Mouse (Mus musculus): ENCODE results near the gene Flvcr2.

Gene Flvcr2

DNA sequence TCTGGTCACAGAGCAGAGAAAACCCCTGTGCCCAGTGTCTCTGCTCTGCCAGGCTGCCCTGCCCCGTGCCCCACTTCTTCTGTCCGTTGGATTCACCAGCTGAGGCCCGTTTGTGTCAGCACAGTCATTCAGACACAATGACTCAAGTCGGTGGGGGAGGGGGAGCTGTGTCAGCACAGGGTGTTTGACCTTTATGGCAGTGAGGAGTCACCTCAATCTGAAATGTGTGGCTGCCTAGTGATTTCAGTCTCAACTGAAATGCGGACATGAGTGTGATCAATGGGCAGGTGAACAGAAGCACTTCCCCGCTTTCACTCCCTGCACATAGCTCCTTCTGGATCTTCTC lies 16.4 kb upstream of the Flvcr2 start:
- no peak for DNase-seq (ENCODE audit: low read depth, low spot score)

DNA sequence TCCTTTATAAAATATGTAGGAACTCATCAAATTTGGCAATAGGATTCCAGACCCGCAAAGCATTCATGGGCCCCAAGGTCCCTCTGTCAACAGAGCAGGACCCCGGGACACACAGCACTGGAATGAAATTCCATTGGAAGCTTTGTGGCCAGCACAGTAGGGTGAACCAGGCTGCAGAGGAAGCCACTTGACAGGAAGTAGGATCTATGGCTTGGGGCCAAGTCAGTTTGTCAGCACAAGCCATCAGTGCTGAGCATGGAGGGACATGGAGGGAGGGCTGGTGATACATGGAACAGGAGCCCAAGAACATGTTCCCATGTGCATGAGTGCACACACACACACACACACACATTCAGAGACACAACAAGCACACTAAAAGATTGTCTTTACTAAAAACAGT lies 10.1 kb upstream of the Flvcr2 start:
- DNase-seq (ENCODE audit: low read depth, low spot score) = no peak

DNA sequence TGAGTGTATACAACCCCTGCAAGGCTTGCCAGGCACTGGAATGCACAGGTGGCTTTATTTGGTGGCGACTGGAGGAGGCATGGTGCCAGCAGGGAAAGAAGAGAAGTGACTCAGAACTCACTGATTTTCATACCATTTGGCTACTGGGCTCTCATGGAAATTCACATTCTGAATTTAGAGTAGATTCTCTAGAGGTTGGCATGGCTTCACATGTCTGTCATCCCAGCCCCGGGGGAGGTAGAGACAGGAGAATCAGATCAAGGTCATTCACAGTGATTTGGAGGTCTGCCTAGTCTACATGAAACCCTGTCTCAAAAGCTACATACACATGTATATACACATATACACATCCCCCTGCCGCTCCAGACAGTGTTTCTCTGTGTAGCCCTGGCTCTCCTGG lies 9.4 kb upstream of the Flvcr2 start:
- no peak for DNase-seq (ENCODE audit: low read depth, low spot score)

DNA sequence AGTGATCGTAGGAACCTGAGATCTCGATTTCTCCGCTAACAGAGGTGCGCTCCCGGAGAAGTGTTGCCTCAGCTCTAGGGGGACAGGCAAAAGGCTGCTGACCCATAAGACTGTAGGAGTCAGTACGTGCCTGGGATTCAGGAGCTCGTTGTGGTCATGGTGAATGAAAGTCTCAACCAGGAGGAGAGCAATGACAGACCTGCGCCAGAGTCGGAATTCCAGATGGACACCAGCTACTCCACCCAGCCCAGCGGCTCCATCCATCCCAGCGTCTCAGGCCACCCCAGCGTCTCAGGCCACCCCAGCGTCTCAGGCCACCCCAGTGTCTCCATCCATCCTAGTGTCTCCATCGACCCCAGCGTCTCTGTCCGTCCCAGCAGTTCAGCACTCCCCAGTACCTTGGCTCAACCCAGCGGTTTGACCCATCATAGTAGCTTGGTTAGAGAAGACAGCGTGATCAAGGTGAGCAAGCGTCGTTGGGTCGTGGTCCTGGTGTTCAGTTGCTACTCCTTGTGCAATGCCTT lies 419 bp downstream of the Flvcr2 start:
- DNase-seq (ENCODE audit: low read depth, low spot score) = no peak

DNA sequence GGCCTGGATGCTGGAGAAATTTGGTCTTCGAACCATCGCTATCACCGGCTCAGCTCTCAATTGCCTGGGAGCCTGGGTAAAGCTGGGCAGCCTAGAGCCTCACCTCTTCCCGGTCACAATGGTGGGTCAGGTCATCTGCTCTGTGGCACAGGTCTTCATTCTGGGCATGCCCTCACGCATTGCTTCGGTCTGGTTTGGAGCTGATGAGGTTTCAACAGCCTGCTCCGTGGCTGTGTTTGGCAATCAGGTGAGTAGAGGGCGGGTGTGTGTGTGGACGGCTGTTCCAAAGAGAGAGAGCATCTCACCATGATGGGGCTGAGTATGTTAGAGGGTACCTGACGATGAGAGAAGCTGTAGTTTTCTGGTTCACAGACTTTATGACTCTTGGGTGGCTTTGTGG lies 1.0 kb downstream of the Flvcr2 start:
- DNase-seq (ENCODE audit: low read depth, low spot score) = no peak

DNA sequence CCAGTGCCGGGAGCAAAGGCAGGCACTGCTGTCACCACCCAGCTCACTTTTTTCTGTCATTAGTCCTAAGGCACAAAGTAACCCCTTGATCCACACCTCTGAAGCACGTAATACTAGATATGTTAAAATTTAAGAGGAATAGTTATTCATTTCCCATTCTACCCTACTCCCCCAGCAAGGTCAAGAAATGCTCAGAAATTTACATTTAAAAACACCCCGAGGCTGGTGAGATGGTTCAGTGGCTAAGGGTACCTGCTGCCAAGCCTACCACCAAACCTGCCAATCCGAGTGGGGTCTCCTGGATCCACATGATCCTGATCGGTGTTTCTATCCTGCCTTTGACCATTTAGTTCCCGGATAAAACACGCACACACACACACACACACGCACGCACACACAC lies 3.5 kb downstream of the Flvcr2 start:
- no peak for DNase-seq (ENCODE audit: low read depth, low spot score)

DNA sequence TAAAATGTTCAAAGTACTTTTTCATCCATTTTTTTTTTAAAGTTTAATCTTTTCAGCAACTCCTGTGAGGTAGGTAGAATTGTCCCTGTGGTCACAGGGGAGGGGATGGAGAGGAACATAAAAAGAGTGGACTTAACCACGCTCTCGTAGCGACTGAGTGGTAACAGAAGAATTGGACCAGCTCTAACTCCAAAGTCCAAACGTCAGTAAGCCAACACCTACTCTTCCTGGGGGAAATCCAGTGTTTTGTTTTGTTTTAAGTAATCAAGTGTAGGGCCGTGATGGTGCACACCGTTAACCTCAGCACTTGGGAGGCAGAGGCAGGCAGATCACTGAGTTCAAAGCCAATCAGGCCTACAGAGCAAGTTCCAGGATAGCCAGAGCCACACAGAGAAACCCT lies 5.8 kb downstream of the Flvcr2 start:
- DNase-seq (ENCODE audit: low read depth, low spot score) = no peak

DNA sequence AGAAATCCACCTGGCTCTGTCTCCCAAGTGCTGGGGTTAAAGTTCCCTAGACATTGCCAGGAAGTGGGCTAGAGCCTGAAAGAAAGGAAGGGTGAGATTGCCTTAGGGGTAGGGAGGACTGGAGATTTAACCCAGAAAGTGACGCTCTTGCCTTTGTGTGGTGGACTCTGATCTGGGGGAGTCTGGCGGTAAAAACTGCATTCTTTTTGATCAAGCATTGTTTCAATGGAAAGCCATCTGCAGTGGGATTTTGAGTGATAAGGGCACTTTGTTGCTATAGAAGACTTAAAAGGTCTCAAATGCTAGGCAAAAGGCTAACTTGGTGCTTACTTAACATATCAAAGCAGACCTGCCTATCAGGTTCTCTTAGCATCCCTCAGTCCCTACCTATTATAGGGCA lies 6.9 kb downstream of the Flvcr2 start:
- no peak for DNase-seq (ENCODE audit: low read depth, low spot score)

DNA sequence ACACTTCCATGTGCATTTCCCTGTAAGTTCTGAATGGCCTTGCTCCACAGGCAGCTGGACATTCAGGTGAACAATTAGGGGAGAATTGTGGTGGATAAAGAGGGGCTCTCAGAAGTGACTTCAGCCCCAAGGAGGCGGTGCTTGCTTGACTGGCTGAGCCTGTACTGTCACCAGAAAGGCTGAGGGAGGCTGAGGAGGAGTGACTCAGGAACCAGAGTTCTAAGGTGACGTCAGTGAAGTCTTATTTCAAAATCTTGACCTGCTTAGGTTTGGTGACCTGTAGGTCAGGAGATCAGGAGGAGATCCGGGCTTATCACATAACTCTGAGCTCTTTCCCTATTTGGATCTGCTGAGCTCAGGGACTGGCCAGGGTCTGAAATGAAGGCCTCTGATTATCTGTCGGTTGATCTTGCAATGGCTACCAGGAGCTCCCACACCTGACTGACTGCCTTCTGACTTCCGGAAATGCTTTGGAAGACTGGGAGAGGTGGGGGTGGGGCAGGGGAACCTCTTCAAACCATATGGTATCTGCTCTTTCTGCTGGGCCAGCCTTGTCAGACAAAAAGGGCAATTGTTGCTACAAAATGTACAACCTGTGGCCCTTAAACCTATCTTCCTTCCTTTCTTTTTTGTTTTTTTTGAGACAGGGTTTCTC lies 8.4 kb downstream of the Flvcr2 start:
- no peak for DNase-seq (ENCODE audit: low read depth, low spot score)

DNA sequence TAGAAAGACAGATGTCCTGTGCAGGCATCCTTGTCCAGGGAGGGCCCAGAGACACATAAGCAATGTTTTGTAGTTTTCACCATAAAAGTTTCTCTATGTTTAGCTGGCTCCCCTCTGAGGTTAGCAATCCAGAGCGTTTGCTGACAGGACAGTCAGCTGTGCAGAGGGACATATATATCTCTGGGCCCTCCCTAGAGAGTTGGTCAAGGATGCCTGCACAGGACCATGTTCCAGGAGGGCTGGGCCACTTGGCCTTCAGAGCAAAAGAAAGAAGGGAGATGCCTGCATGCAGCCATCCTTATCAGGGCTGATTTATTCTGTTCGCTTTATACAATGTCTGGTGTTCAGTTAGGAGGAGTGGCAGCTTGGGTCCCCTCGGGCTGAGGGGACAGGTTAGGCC lies 10.1 kb downstream of the Flvcr2 start:
- no peak for DNase-seq (ENCODE audit: low read depth, low spot score)

DNA sequence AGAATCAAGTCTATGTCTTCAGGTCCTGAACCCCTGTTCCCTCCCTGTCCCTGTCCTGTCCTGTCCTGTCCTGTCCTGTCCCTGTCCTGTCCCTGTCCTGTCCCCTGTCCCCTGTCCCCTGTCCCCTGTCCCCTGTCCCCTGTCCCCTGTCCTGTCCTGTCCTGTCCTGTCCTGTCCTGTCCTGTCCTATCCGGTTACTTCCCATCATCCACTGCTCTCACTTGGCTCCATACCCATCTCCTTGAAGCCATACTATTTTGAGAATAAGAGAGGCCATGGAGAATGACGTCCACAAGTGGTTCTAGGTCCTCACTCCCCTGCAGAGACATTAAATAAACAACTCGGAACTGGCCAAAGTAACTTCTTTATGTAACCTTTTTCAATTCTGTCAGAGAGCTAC lies 10.7 kb downstream of the Flvcr2 start:
- DNase-seq (ENCODE audit: low read depth, low spot score) = no peak

DNA sequence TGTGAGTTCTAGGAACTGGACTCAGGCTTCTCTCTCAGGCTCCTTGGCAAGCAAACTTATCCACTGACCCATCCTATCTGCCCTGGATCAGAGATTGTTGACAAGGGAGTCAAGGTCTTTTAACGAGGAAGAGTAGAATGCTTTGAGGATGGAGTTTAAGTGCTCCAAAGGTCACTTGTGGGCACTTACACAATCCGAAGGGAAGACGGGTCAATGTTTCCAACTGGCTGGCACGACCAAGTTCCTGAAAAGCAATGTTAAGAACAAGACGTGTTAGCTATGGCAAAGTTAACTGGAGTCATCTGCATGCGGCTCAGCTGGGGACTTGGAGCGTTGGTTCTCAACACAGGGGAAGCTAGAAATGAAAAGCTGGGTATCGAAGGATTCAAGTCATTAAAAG lies 12.4 kb downstream of the Flvcr2 start:
- DNase-seq (ENCODE audit: low read depth, low spot score) = no peak

DNA sequence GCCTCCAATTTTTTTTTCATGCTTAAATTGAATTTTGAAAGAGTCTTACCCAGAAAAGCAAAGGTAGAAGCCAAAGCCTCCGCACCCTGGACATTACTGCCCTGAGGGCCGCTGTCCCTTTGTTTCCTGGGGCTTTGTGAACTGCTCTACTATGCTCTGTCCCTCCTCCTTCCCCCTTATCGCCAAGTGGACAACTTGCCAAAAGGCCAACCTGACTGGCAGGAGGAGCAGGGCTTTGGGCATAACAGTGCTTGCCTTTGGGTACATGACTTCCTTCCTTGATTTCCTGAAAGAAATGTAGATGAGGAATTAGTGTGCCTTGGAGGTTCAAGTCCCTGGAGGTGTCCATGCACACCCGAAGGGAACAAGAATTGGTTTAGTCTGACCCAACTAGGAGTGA lies 15.1 kb downstream of the Flvcr2 start:
- no peak for DNase-seq (ENCODE audit: low read depth, low spot score)

DNA sequence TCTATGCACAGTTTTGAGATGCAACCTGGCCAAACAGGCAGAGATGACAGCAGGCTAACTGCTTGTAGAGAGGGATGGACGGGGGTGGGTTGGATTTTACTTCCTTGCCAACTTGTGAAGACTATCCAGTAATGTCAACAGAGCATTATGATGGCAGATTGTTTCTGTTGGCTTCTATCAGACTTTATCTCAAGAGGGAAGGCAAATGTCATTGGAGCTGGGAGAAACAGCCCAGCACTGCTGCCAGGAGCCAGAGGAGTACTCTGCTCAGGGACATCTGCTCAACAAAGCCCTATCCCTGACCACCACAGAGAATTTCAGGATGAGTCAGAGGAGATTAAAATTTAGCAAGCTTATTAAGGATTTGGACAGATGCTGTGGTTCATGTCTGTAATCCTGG lies 18.3 kb downstream of the Flvcr2 start:
- DNase-seq (ENCODE audit: low read depth, low spot score) = no peak

DNA sequence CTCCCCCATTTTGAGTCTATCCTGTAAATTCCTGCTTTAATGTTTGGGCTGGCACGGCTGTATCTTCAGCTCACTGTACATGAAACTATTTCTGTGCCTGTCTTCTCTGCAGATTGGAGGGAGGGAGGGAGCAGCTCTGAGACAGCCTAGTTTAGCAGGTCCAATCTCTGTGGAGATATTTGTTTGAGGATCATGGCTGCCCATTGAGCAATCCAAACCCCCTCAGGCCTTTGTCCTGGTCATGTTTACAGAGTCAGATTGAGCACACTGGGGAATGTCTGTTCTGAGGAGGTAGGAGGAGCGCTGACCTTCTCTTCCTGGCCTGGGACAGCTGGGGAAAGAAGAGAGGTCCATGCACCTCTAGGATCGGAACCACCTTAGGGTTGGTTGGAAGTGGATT lies 19.9 kb downstream of the Flvcr2 start:
- DNase-seq (ENCODE audit: low read depth, low spot score) = no peak

DNA sequence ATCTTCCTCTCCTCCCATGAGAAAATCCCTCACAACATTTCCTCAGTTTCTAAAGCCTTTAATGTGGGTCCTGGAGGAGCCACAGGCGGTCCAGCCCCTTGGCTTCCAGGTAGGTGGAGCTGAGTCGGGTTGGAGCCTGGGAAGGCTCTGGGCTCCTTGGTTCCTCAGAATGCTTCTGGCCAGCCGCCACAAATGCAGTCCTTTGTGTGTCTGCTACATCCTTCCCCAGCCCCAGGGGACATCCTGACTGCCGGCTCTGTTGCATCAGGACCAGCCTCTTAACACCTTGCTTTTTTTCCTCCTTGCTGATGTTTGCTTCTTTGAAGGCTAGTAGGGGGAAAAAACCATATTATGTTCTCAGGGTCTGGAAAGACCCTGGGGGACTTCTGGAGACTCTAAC lies 21.4 kb downstream of the Flvcr2 start:
- no peak for DNase-seq (ENCODE audit: low read depth, low spot score)

DNA sequence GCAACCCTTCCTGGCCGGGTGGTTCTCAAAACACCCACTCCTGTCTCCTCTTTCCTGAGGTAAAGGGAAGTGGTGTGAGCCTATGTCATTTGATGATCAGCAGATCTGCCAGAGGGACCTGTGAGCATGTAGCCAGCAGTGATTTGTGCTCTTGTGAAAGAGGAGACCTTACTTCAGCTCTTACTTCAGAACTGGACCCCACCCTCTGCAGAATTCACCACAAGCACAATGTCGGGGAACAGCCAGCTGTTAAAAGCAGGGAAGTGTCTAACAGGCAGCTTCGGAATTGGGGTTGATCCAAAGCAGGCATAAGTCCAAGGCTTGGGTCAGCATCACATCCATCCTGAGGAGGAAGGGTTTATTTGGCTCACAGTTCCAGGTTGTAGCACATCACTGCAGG lies 25.0 kb downstream of the Flvcr2 start:
- peak; percentile 34 for DNase-seq (ENCODE audit: low read depth, low spot score)

DNA sequence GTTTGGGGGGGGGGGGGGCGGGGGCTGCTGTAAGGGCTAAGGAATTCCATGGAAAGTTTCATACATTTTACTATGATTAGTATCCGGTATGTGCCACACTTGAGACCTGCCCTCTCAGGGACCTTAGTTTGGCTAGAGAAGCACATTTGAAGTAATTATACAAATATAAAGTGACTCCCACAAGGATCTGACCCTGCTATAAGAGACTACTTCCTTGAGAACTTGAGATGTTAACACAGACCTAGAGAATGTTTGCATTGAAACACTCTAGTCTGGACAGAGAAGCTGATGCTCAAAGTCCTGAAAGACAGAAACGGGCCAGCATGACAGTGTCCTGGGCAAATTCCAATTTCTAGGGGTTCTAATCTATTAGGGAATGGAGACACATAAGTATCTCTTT lies 32.6 kb downstream of the Flvcr2 start:
- no peak for DNase-seq (ENCODE audit: low read depth, low spot score)

DNA sequence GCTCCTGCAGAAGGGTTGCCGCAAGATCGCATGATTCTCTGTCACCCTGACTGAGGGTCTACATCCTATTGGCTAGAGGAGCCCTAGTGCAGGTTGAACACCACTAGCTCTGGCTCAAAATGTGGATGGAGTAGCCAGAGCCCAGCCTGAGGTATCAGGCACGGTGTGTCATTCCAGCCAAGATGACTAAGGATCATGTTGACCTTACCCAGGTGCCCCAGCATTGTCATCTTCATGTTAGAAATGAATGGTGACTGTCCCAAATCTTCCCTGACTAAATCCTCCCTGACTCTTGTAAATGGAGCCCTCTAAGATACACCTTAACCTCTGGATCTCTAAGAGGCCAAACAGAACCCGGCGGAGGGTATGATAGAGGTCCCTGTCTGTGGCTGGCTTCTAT lies 33.4 kb downstream of the Flvcr2 start:
- DNase-seq (ENCODE audit: low read depth, low spot score) = no peak

DNA sequence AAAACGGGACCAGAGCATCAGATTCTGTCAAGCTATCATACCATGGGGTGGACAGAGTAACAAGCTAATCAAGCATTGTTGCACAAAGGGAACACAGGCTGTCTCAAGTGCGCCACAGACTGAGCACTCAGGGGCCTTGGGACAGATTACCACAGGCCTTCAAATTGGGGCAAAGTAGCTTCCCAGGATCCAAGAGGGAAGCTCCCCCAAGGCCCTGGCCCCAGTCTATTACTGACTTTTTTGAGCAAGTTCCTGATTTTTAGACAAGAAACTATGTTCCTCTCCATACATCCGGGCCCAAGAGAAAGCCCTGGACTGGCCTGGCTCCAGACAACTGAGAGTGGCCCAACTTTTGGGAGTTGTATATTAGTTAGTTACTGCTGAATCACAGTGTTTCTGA lies 35.3 kb downstream of the Flvcr2 start:
- no peak for DNase-seq (ENCODE audit: low read depth, low spot score)

DNA sequence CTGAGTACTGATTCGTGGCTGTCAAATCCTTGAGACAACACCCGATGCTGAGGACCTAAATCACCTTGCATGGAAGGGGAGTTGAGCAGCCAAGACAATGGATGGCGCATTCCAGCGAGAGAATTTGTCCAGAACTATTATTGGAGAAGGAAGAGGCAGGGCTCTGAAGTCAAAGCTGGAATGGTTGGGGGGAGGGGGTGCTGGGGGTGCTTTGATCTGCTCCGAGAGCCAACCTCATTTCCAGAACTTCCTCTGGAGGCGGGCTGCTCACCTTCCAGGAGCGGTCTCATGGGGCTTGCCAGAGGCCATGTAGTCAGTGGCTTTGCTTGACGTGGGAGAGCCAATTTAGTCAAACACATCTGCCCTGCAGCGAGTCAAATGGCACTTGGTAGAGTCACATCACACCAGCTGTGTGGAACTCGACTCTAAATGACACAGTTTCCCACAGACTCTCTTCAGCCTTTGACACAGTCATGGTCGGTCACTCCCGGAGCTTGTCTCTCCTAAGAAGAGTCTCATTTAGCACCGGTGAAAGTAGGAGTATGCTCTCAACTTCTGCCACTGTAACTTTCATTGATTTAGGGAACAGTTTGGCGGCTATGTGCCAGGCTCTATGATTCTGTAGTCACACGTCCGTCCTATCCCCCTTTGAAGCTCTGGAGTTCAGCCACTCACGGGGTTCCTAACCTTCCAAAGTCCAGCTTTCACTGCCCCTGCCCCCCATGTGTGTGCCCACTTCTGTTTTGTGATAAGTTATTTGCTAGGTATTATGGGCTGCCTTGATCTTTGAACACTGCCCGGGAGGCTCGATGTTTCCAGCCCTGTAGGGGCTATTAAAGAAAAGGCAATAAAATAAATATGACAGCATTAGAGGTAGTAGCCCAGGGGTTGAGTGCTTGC lies 38.8 kb downstream of the Flvcr2 start:
- DNase-seq (ENCODE audit: low read depth, low spot score) = peak; percentile 9

DNA sequence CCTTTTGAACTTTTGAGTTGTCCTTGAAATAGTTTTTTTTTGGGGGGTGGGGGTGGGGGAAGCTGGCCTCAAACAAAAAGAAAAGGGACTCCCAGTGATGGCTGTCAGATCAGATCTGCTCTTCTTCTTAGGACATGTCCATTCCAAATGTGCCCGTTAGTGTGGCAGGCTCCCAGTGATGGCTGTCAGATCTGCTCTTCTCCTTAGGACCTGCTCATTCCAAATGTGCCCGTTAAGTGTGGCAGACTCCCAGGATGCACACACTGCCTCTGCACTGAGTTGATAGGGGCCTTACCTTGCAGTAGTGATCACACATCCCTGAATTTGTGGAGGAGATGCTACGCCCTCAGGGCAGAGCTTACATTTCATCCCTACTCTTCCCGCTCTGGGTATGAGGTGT lies 45.8 kb downstream of the Flvcr2 start:
- DNase-seq (ENCODE audit: low read depth, low spot score) = no peak

DNA sequence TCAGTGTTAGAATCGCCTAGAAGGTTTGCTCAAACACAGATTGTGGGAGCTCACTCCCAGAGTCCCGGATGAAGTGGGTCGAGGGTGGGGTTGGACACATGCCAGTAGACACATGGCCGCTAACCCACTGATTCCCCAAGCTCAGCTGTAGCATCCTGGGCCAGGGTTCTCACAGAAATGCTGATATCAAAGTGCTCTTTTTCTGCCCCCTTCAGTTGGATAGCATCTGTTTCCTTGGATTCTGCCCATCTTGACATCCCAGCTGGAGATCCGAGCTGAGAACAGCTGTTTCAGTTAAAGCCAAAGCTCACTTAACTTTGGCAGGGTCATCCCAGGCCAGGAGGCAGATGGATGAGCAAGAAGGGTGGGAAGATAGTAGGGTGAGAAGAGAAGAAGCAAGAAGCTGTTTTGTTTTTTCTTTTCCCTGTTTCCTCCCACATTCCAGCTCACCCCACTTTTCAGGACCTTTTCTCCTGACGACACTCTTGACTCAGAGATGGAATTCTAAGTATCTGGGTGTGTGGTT lies 46.5 kb downstream of the Flvcr2 start:
- peak; percentile 72 for DNase-seq (ENCODE audit: low read depth, low spot score)
